Mouse (Mus musculus) testis, postnatal 10 days (tissue): ENCODE data around the gene Aatf.
"Not testable (repeated sequence)": the region's sequence is repeated elsewhere in the genome, so short reads cannot be mapped to it uniquely, and the experiment has no call there.

Experiments used
- DNase-seq: peaks from one replicate; pipeline ENCODE4 v3.0.0; 2021; ENCODE audit warnings: low spot score

Gene Aatf

DNA sequence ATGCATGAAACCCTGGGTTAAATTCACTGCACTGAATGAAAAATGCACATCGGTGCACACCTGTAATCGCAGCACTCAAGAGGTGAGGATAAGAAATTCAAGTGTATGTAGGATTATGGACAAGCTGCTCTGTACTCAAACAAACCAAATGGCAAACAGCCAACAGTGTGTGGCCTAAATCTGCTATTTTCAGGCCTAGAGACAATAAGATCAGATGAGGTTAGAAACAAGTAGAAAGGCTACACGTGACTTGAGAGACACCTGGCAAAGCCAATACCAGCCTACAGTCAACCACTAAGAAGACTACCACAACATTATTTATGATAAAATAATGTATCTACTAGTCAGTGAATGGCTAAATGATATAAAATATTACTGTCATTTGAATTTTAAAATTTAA, 72.9 kb downstream of the Aatf start:
- DNase-seq, result no peak

DNA sequence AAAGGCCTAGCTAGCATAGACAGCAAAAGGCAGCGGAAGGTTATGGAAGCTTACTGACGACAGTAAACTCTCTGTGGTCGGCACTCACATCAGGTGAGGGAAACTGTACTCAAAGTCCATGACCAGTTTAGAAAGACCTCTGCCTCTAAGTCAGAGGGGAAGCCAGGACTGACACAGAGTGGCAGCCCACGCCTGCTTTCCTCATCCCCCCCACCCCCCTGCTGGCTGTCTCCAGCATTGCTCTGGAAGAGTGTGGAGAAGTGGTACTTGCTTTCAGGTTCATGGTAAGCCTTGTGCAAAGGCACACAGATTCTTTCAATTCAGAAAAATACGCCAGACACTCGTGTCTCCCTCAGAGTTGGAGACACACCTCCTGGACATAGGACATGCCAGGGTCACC, 78.4 kb downstream of the Aatf start:
- no peak for DNase-seq

DNA sequence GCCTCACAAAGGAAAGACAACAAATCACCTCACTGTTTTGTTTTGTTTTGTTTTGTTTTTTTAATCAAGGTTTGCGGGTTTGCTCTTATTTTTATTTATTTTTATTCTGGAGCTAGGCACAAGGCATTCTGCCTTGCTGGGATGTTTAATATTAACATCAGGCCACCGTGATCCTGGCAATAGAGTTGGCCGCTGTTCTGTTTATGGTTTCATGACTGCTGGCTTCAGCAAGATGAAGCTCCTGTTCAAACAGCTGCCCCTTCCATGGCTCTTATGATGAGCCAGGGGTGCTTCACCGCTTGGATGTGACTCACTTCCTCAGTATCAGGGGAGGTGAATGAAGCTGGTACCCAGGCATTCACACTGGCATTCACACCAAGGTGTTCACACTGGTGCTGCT, 83.0 kb downstream of the Aatf start:
- DNase-seq, result no peak

DNA sequence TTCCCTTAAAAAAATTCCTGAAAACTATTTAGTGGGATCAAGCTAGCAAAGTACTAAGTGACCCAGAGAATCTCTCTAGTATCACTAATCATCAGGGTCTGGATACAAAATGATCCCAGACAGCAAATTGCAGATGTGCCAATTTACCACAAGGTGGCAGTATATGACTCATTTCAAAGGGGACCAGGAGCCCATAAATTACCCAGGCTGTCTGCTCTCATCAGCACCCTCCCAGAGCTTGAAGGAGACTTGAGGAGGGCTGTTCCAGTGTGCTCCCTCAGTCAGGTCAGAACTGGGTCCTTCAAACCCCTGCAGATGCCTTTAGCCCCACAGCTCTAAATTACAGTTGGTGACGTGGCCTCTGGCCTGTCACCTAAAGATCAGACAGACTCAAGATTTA, 83.7 kb downstream of the Aatf start:
- no peak for DNase-seq

DNA sequence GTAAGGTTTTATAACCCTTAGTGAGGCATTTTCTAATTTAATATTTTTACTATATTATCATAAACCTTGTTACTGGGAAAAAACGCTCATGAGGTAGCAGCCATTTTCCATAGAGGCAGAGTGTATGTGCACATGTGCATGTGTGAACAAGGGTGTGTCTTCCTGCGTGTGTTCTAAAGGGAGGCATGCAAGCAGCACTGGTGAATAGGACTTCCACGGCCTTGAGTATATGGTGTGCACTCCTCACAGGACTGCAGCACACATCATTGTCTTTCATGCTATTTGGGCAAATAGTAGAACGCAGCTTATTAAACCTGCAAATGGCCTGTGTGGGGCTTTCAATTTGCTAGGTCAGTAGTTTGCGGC, 86.7 kb downstream of the Aatf start:
- DNase-seq, result no peak

DNA sequence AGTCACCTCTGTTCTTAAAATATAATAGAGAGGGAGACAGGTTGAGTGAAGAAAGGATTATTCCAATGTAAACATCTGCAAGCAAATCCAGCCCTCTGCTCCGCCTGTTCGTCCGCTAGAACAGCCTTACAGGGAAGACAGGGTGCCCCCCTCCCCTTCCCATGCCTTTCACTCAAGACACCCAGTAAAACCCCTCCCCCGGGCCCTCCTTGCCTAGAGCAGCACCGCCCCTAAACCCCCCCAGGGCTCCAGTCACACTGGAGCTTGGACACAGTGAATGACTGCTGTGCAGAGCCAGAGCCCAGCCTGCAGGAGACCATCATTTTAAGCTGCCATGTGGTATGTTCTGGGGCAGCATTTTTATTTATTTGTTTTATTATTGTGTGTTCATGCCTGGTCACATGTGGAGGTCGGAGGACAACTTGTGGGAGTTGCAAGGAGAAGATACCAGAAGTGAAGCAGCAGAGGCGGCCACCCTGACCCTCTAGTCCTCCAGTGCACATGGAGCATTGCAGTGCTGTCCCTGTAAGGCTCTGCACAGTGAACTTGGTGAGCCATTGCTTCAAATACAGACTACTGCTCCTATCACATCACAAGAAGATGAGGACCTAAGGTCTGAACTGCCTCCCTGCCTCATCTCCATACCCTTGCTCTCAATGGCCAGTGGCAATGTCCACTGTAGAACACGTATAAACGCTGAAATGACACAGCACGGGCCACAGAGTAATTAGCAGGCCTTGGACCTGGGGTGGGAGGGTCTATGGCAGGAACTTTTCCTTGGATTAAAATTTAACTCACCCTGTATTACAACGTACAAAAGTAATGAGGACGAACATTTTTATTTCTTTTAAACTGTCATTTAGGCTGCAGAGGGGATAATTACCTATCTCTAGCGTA, 87.3 kb downstream of the Aatf start:
- DNase-seq, result no peak

DNA sequence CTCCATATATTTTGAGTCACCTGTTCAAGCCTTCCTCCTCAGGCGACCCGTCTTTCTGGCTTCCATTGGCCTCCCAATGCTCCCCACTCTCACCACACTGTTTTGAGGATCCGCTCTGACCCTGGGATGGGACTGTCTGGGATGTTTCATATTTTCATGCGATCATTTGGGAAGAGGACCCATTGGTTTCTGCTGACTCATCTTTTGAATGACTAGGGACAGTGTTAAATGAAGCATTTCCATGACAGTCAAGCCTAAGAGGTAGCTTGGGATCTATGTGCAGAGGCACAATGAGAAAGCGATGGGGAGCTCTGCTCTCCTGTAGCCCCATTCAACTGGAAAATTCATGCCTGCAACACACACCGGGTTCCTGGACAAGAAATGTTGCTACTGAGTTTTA, 92.5 kb downstream of the Aatf start:
- DNase-seq, result no peak

DNA sequence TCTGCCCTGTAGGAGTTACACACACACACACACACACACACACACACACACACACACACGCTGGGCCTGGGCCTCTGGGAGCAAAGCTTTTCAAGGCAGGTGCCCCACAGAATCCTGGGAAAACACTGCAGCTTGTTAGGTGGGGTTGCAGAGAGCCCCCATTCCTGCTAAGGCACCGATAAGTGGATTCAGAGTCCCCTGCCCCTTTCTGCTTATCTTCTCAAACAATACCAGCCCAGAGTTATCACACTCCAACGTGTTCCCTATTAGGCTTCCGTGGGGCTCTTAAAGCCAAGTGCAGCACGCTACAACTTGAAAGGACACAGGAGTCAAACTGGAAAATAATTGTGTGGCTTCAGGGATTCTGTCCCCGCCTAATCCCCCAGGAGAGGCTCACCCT, 100.2 kb downstream of the Aatf start:
- no peak for DNase-seq

DNA sequence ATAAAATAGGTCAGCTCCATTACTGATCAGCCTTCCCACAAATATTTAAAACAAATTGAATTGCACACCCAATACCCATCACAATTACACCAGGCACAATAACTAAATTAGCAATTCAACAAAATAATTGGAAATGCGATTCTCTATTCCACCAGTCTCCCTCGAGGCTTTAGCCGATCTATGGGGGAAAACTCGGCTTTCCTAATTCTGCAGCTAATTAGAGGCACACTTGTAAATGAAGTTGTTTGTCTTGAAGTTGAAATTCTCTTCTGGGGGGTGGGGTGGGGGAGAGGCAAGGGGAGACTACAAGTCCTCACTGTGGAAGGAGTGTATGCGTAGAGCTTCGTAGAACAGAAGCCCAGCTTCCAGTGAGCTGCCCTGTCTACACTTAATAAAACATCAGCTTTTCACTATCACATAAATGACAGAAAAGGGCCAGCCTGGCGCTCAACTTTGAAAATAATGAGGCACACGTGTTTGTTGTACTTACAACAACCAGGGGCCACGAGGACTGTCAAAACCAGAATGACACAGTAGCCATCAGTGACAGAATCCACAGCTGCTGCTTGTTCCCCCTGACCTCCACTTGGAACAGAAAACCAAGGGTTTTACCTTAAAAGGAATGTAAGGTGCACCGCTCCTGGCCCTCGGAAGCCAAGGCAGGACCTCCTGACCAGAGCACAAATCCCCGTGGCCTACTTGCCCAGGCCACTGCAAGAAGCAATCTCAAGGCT, 101.0 kb downstream of the Aatf start:
- DNase-seq, result no peak

DNA sequence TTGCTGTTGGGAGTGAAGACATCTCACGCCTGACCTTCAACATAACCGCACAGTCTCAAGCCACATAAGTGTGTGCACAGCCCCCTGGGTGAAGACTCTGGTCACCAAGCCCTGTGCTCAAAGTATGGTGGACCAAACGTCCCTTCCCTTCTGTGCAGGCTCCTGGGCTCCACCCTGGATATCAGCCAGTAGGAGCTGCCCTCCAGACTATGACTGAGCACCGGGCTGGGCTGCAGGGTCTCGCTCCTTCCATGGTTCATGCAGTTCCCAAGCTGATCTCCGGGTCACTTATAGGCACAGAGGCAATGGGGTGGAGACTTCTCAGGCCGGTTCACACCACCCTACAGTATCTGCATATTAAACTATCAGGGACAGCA, 101.7 kb downstream of the Aatf start:
- DNase-seq, result no peak

DNA sequence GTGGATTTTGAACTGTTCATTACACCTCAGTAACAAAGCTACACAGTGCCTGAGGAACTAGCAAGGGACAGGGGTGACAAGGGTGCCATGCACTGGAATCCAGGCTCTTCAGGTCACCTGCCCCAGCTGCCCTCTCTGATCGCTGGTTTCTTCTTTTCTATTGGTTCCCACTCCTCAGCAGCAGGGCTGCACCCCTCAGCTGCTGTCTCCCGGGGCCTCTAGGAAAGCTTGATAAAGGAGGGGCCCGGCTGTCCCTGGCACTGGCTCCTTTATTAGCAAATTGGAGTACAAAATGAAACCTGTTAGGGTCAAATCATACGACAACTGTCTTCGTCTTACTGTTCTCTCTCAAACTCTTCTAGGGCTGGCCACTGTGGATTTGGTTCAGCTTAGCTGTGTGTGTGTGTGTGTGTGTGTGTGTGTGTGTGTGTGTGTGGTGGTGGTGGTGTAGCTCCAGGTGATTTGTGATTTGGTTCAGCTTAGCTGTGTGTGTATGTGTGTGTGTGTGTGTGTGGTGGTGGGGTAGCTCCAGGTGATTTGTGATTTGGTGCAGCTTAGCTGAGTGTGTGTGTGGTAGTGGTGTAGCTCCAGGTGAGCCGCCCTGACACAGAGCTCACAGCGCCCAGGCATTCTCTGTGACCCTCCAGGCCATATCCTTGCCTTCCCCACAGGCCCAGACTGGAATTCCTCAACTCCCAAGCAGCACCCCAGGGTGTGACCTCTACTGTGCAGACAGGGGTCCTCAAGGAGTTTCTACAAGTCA, 102.3 kb downstream of the Aatf start:
- no peak for DNase-seq

DNA sequence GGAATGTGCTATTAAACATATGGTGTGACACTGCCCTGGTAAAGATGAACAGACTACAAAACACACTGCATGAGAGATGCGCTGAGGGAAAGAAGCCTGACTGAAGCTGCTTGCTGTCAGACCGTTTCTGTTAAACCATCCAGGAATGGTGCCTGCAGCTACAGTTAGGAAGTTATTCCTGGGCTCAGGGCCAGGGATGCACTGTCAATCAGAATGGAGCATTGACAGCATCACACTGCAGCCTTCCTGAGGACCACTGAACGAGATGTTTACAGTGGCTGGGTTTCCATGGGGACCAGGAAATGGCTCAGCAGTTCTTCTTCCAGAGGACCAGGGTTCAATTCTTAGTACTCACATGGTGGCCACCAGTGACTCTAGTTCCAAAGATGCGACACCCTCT, 102.9 kb downstream of the Aatf start:
- DNase-seq, result no peak

DNA sequence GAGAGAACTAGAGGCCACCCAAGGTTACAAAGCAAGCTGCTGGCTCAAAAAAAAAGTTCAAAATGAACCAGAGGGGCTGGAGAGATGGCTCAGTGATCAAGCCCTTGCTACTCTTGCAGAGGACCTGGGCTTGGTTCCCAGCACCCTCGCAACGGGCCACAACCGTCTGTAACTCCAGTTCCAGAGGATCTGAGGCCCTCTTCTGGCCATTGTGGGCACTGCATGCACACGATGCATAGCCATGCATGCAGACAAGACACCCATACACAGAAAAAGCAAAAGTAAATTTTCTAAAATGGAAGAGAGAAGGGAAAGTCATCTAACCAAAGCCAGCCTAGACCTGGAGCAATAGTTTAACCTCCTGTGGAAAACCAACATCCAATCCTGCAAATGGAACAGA, 106.6 kb downstream of the Aatf start:
- peak; percentile 55 for DNase-seq

DNA sequence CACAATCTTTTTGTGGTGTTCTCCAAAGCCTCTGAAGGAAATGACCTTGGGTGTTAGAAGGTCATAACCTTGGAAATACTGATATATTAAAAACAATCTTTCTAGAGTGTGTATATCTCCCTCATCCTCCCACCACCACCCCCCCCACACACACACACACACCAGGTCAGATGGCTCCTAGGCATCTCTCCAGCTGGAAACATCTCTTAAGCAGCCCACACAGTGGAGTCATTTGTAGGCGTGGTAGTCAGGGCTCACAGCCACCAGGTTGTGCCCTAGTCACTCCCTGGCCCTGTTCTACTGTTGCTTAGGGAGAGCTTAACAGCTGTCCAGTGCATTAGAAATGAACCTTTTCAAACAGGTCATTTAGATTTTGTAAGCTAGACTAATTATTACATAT, 118.3 kb downstream of the Aatf start:
- peak; percentile 64 for DNase-seq

DNA sequence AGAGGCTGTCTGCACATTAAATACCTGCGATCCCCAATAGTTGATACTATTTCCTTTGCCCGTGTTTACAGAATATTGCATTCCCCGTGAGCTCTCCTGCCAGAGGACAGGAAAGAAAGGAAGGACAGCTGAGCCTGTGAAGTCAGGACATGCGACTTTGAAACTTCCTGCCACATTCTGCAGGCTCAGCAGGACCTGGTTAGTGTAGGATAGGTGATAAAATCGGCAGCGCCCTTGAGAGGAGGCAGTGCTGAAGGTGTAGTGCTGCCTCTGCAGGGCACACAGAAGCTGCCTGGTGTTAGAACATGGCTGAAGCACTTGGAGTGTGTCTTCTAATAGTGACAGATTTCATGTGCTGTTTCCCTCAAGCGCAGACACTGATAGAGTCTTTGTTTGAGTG, 119.8 kb downstream of the Aatf start:
- no peak for DNase-seq

DNA sequence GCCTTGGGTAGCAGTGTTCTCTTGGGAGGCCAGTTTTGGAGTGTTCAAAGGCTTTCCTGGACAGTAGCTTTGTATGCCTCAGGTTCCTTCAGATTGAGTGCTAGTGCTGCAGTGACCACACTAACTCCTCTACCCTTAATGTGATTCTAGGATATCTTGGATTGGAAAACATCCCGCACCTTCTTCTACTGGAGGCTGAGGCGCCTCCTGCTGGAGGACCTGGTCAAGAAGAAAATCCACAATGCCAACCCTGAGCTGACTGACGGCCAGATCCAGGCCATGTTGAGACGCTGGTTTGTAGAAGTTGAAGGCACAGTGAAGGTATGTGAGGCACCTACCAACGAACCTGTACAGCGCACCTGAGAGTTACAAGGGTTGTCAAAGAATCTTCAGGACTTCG, 121.3 kb downstream of the Aatf start:
- DNase-seq, result not testable (repeated sequence)

DNA sequence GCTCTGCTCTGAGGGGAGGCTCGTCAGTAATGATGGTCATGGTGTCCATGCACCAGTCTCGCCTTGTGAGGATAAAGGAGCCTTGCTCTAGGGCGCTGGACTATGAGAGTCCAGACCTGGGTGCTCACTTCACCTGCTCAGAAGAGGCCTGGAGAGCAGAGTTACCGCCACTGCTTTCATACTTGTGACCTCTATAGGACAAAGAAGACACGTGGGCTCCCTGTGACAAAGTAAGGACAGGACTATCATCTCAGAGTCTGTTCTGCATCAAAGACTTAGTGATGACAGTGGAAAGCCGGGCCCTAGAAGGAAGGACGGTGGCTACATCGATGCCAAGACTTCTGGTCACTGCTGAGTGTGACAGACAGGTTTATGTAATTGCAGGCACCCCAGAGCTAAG, 122.2 kb downstream of the Aatf start:
- no peak for DNase-seq

DNA sequence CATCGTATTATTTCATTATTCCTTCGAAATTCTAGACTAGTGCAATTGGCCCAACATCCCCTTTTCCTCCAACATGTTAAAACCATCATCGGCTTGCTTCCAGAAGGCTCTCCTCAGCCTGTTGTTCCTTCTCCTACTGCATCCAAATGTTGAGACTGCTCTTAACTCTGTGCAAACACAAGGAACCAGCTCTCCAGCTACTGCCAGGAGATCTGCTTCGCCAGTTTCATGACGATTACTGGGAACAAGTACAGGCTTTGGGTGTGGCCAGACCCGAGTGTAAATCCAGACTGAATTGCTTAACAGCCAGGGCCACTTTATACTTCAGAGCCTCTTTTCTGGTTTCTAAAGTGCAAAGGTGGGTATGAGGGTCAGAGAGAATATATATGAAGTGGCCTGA, 124.0 kb downstream of the Aatf start:
- no peak for DNase-seq

DNA sequence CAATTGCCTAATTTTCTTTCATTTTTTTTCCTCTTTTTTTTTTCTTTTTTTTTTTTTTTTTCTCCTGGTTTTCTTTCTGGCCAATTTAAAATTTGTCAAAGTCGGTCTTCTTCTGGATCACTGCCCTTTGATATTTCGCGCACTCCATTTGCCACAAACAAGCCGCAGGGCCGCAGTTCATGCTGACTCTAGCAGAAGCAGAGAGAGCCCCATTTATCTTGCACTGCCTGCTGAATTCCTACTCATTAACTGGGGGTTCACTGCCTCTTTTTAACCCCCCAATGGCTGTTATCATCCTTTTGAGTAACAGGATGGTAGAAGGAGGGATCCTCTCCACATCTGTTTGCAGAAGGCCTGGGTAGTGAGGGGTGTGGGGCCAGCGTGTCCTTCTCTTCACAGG, 129.4 kb downstream of the Aatf start:
- DNase-seq, result no peak

DNA sequence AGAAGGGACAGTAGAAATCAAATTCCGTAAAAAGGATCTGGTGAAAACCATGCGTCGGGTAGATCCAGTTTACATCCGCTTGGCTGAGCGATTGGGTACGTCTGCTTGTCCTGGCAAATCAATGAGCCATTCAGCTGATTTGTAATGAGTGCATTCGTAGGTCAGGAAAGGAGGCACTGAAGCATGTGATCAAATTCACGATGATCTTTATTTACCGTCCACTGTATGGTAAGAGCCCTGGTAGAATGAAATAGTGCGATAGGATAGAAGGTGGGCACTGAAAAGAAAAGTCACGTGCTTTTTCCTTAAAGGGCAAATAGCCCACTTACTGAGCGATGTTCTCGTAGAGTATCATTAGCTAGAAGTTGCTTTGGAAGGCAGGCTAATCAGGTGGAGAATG, 130.9 kb downstream of the Aatf start:
- no peak for DNase-seq

DNA sequence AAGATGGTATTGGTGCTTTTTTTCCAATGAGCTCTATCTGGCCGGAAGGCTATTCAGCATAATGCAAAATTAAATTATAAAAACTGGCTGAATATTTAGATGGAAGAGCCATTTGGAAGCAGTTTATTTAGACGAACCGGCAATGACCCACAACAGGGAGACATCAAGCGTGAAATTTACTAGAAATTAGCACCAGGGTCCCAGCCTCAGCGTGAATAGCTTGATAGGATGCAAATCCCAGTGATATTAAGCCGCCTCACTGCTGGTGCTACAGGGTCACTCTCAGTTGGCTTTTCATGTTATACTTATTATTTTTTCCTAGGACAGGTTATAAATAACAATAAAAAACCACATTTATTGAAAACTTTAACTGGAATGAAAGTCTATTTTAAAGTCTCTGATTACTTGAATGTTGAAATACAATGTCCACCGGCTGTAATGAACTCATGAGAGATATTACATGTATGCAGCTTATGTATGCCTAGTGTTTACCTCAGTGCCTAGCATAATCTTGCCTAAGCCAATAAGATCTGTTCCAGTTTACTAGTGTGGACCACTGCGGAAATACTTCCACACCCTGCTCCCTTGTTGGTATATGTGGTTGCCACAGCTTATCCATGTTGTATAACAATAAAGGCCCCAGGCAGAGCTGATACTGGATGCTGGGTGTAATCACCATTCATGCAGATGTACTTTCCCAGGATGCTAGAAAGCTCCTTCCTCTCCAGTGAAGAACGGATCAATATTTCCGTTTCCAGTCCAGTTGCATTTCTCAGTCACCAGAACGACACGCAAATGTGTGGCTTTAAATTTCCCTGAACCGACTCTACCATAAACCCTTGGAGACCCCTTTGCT, 136.6 kb downstream of the Aatf start:
- no peak for DNase-seq

DNA sequence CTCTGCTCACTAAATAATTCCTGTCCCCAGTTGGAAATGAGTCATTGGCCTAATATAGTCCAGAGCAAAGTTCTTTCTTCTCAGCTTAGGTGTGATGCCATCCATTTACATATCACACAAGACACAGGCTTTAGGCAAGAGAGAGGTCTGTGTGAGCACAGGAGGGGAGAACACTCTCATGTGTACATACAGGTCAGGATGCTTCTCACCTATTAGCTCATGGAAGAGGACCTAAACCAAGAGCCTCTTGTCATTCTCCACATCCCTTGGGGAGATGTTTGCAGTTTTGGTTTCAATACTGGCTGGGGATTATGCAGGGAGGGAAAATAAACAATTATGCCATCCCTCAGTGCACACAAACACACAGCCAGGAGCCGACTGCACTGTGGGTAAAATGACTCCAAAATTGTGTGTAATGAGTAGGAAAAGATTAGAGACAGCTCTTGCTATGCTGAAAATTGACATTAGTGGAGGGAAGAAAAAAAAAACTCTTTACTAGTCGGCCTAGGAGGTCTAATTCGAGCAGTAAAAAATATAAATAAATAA, 137.3 kb downstream of the Aatf start:
- no peak for DNase-seq
